Mouse (Mus musculus) hindbrain, embryonic 12.5 days (tissue): ENCODE data around the gene Grap2. TPM values are rescaled to one million over a fixed set of nuclear protein-coding genes. Genes with fewer than 3 reads are reported as not detected.

Experiments
- microRNA-seq: library from miRNA; unstranded; fragments of <30 nt; microRNA quantifications from one replicate; pipeline ENCODE4, GENCODE M21; 2017
- polyA plus RNA-seq: library from polyadenylated mRNA; unstranded; fragments of >200 nt; fragmentation: Nextera tagmentation; extraction: Ambion mirVana; gene quantifications from 2 replicates; pipeline ENCODE4 v1.2.1, GENCODE M21; 2016

The Grap2 gene
- polyA plus RNA-seq, 1 experiment from 2014 or later, result 3.0 TPM

Small RNA genes within 50 kb of the gene (microRNA-seq; reads per million reads assigned to microRNA genes)
- not detected for gene Mir6957

Other genes starting within 250 kb of the Grap2 start
- gene Enthd1, start 7.4 kb upstream of the Grap2 start, polyA plus RNA-seq, result not detected in 2 replicates
- 0.36 and 0.74 TPM in 2 replicates for gene Fam83f, start 99.3 kb downstream of the Grap2 start, polyA plus RNA-seq
- 52.2 and 55.6 TPM in 2 replicates for gene Tnrc6b, start 138.7 kb downstream of the Grap2 start, polyA plus RNA-seq